Mouse (Mus musculus): ENCODE data around the gene Gpr146.

The Gpr146 gene

GRCm38 (mm10) chr5:139398786-139399185 lies 21.3 kb downstream of the Gpr146 start:
- no peak for DNase-seq (ENCODE audit: low read depth, low spot score)

- no peak for DNase-seq (ENCODE audit: low read depth, low spot score)
Measured at GRCm38 (mm10) chr5:139399991-139400390, 22.5 kb downstream of the Gpr146 start.

- no peak for DNase-seq (ENCODE audit: low read depth, low spot score)
Measured at GRCm38 (mm10) chr5:139402106-139402505, 24.6 kb downstream of the Gpr146 start.

- DNase-seq (ENCODE audit: low read depth, low spot score) = no peak
Measured at GRCm38 (mm10) chr5:139403692-139404260, 26.3 kb downstream of the Gpr146 start.

- DNase-seq (ENCODE audit: low read depth, low spot score) = no peak
Measured at GRCm38 (mm10) chr5:139404801-139405401, 27.4 kb downstream of the Gpr146 start, which contains the start of gene C130050O18Rik. Gene C130050O18Rik, plus strand, starts transcription at chr5:139405280.

- DNase-seq (ENCODE audit: low read depth, low spot score) = no peak
Measured at GRCm38 (mm10) chr5:139405478-139405877, 28.0 kb downstream of the Gpr146 start.

GRCm38 (mm10) chr5:139405953-139406352 lies 28.5 kb downstream of the Gpr146 start:
- no peak for DNase-seq (ENCODE audit: low read depth, low spot score)

GRCm38 (mm10) chr5:139407121-139407885 lies 29.8 kb downstream of the Gpr146 start:
- no peak for DNase-seq (ENCODE audit: low read depth, low spot score)

GRCm38 (mm10) chr5:139408511-139408910 lies 31.0 kb downstream of the Gpr146 start:
- no peak for DNase-seq (ENCODE audit: low read depth, low spot score)

GRCm38 (mm10) chr5:139409412-139409811 lies 31.9 kb downstream of the Gpr146 start:
- DNase-seq (ENCODE audit: low read depth, low spot score) = no peak

GRCm38 (mm10) chr5:139410056-139410455 lies 32.6 kb downstream of the Gpr146 start:
- no peak for DNase-seq (ENCODE audit: low read depth, low spot score)

- DNase-seq (ENCODE audit: low read depth, low spot score) = no peak
Measured at GRCm38 (mm10) chr5:139411117-139411516, 33.6 kb downstream of the Gpr146 start.

GRCm38 (mm10) chr5:139411665-139412314 lies 34.3 kb downstream of the Gpr146 start:
- DNase-seq (ENCODE audit: low read depth, low spot score) = no peak

- no peak for DNase-seq (ENCODE audit: low read depth, low spot score)
Measured at GRCm38 (mm10) chr5:139413545-139413944, 36.0 kb downstream of the Gpr146 start.

- no peak for DNase-seq (ENCODE audit: low read depth, low spot score)
Measured at GRCm38 (mm10) chr5:139415001-139415400, 37.5 kb downstream of the Gpr146 start.

- DNase-seq (ENCODE audit: low read depth, low spot score) = no peak
Measured at GRCm38 (mm10) chr5:139416942-139417341, 39.4 kb downstream of the Gpr146 start.

- no peak for DNase-seq (ENCODE audit: low read depth, low spot score)
Measured at GRCm38 (mm10) chr5:139417480-139417879, 40.0 kb downstream of the Gpr146 start.

- DNase-seq (ENCODE audit: low read depth, low spot score) = no peak
Measured at GRCm38 (mm10) chr5:139418110-139418509, 40.6 kb downstream of the Gpr146 start.

GRCm38 (mm10) chr5:139418633-139419032 lies 41.1 kb downstream of the Gpr146 start:
- peak; percentile 32 for DNase-seq (ENCODE audit: low read depth, low spot score)

GRCm38 (mm10) chr5:139423026-139423865 lies 45.7 kb downstream of the Gpr146 start, which contains the start of gene Gper1:
Gene Gper1, plus strand, starts transcription at chr5:139423151.
- no peak for DNase-seq (ENCODE audit: low read depth, low spot score)

- no peak for DNase-seq (ENCODE audit: low read depth, low spot score)
Measured at GRCm38 (mm10) chr5:139425198-139425597, 47.7 kb downstream of the Gpr146 start.
